Mouse (Mus musculus): ENCODE data around the gene Fuca1. TPM values are rescaled to one million over a fixed set of nuclear protein-coding genes. Genes with fewer than 3 reads are reported as not detected.
A peak's percentile ranks its signal among the peaks of the same experiment; 100 is the strongest.

The Fuca1 gene
- polyA plus RNA-seq, 1 experiment from 2014 or later = 54.7 TPM

DNA sequence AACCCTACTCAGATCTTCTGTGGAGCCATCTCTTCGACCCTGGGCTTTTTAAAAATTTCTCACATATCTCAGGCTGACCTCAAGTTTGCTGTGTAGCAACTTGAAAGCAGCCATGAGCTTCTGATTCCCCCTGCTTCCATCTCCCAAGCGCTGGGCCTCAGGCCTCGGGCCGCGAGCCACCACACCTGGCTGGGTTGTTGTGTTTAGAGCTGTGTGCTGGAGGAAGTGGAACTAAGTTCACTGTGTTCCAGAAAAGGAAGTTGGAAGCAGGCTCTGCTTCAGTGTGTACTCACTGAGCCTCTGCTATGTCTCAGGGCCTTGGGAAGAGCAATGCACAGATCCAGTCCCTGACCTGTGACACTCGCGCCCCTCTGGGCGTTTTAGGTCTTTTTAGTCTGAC lies 27.6 kb downstream of the Fuca1 start:
- Histone ChIP-seq H3K27me3 (no peaks in the 10 kb centered on the region), H3K36me3 (peaks cover 20% of the 10 kb centered on the region), H3K4me2 (replicated peaks) (no peak overlapping the region), H3K9ac (replicated peaks) (no peak overlapping the region), H3K4me1 (peaks cover 11% of the 10 kb centered on the region), H3K27ac (replicated peaks) (no peak overlapping the region), H3K4me3 (no peak overlapping the region), H3K9me3 (no peaks in the 10 kb centered on the region)
- 94% methylated on average over 8 of the region's 8 CpGs for WGBS
- no peak for ATAC-seq (ENCODE audit: low FRiP score, low read depth)

- H3K9me3 ChIP-seq = no peaks in the 10 kb centered on the region
- 90% methylated on average over 10 of the region's 10 CpGs for WGBS
- H3K36me3 ChIP-seq = peaks cover 22% of the 10 kb centered on the region
- no peak for ATAC-seq (ENCODE audit: low FRiP score, low read depth)
- no peak overlapping the region for H3K9ac ChIP-seq (replicated peaks)
- no peak overlapping the region for H3K4me3 ChIP-seq
- H3K27me3 ChIP-seq = no peaks in the 10 kb centered on the region
- no peak overlapping the region for H3K4me2 ChIP-seq (replicated peaks)
- peaks cover 11% of the 10 kb centered on the region for H3K4me1 ChIP-seq
- no peak overlapping the region for H3K27ac ChIP-seq (replicated peaks)
Measured at GRCm38 (mm10) chr4:135949475-135949874, 28.9 kb downstream of the Fuca1 start.

DNA sequence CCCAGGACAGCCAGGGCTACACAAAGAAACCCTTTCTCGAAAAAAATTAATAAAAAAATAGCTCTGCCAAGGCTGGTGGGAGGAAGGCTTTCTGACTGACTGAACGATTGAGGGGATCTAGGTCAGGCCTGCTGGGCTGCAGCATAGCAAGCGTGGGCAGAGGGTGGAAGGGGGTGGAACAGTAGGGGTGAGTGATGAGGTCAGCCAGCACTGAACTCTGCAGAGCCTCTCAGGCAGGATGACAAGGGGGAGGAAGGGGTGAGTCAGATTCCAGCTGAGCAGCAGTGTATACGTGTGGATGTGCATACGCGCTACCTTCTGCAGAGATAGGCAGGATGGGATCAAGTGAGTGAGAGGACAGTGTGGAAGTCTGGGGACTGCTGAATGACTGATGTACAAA lies 29.4 kb downstream of the Fuca1 start:
- H3K4me2 ChIP-seq (replicated peaks) = no peak overlapping the region
- no peak overlapping the region for H3K4me3 ChIP-seq
- H3K4me1 ChIP-seq = peaks cover 11% of the 10 kb centered on the region
- WGBS = 77% methylated on average over 6 of the region's 6 CpGs
- no peaks in the 10 kb centered on the region for H3K9me3 ChIP-seq
- H3K9ac ChIP-seq (replicated peaks) = no peak overlapping the region
- H3K36me3 ChIP-seq = peaks cover 22% of the 10 kb centered on the region
- no peaks in the 10 kb centered on the region for H3K27me3 ChIP-seq
- no peak overlapping the region for H3K27ac ChIP-seq (replicated peaks)
- ATAC-seq (ENCODE audit: low FRiP score, low read depth) = no peak

- no peak for ATAC-seq (ENCODE audit: low FRiP score, low read depth)
- Histone ChIP-seq H3K27me3 (no peaks in the 10 kb centered on the region), H3K4me2 (replicated peaks) (no peak overlapping the region), H3K27ac (replicated peaks) (no peak overlapping the region), H3K4me1 (peaks cover 11% of the 10 kb centered on the region), H3K36me3 (peaks cover 22% of the 10 kb centered on the region), H3K9ac (replicated peaks) (no peak overlapping the region), H3K4me3 (no peak overlapping the region), H3K9me3 (no peaks in the 10 kb centered on the region)
- WGBS = 91% methylated on average over 6 of the region's 6 CpGs
Measured at GRCm38 (mm10) chr4:135950365-135950764, 29.8 kb downstream of the Fuca1 start.

DNA sequence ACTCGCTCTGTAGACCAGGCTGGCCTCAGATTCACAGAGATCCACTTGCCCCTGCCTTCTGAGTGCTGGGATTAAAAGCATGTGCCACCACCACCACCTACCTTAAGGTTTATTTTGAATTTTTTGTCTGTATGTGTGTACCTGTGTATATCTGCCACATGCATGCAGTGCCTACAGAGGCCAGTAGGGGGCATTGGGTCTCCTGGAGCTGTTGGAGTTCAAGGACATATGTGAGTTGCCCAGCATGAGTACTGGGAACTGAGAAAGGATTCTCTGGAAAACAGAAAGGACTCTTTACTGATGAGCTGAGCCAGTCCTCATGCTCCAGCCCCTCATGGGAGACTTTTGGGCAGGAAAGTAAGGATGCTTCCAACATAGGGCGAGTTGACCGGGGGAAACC lies 31.0 kb downstream of the Fuca1 start:
- Histone ChIP-seq H3K4me1 (peaks cover 5% of the 10 kb centered on the region), H3K36me3 (peaks cover 31% of the 10 kb centered on the region), H3K27ac (replicated peaks) (no peak overlapping the region), H3K27me3 (no peaks in the 10 kb centered on the region), H3K9ac (replicated peaks) (no peak overlapping the region), H3K4me3 (no peak overlapping the region), H3K9me3 (no peaks in the 10 kb centered on the region), H3K4me2 (replicated peaks) (no peak overlapping the region)
- WGBS = 95% methylated on average over 3 of the region's 3 CpGs
- no peak for ATAC-seq (ENCODE audit: low FRiP score, low read depth)

- Histone ChIP-seq H3K27ac (replicated peaks) (no peak overlapping the region), H3K4me2 (replicated peaks) (no peak overlapping the region), H3K27me3 (no peaks in the 10 kb centered on the region), H3K36me3 (peaks cover 40% of the 10 kb centered on the region), H3K4me3 (no peak overlapping the region), H3K4me1 (no peaks in the 10 kb centered on the region), H3K9me3 (no peaks in the 10 kb centered on the region), H3K9ac (replicated peaks) (no peak overlapping the region)
- ATAC-seq (ENCODE audit: low FRiP score, low read depth) = no peak
- 93% methylated on average over 3 of the region's 3 CpGs for WGBS
Measured at GRCm38 (mm10) chr4:135953179-135953578, 32.6 kb downstream of the Fuca1 start.

DNA sequence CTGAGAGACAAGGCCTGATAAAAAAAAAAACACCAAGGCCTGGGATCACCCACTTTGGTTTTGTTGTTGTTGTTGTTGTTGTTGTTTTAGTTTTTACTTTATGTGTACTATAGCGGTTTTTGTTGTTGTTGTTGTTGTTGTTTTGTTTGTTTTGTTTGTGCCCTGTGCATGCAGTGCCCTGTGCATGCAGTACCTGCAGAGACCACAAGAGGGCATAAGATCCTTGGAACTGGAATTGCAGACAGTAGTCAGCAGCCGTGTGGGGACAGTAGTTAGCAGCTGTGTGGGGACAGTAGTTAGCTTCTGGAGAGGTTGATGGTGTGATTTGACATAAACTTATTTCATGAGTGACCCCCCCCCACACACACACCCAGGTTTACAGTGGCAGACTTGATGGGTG lies 33.7 kb downstream of the Fuca1 start:
- 0 out of 2 replicates have a peak, but pooled peaks have one; percentile 56 for ATAC-seq (ENCODE audit: low FRiP score, low read depth)
- no peak overlapping the region for H3K9ac ChIP-seq (replicated peaks)
- peaks cover 51% of the 10 kb centered on the region for H3K36me3 ChIP-seq
- 12% methylated on average over 2 of the region's 2 CpGs for WGBS
- H3K4me3 ChIP-seq = no peak overlapping the region
- H3K27me3 ChIP-seq = no peaks in the 10 kb centered on the region
- no peak overlapping the region for H3K4me2 ChIP-seq (replicated peaks)
- no peaks in the 10 kb centered on the region for H3K9me3 ChIP-seq
- H3K4me1 ChIP-seq = no peaks in the 10 kb centered on the region
- no peak overlapping the region for H3K27ac ChIP-seq (replicated peaks)

DNA sequence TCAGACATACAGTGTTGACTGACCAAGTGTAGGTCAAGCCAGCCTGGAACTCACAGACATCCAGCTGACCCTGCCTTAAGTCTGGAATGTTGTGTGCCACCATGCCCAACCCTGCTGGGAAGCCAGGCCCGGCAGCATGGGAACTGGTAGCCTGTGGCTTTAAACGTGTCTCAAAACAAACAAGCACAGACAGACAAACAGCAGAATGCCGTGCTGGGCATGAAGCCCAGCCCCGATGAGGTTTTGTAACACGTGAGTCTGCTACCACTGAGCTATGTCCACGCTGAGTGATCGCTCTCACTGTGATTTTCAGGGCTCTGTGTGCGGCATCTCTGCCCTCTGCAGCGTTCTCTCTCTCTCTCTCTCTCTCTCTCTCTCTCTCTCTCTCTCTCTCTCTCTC lies 35.4 kb downstream of the Fuca1 start:
- 89% methylated on average over 9 of the region's 9 CpGs for WGBS
- H3K27ac ChIP-seq (replicated peaks) = no peak overlapping the region
- peaks cover 54% of the 10 kb centered on the region for H3K36me3 ChIP-seq
- H3K9ac ChIP-seq (replicated peaks) = no peak overlapping the region
- no peak overlapping the region for H3K4me3 ChIP-seq
- H3K4me2 ChIP-seq (replicated peaks) = no peak overlapping the region
- no peaks in the 10 kb centered on the region for H3K9me3 ChIP-seq
- no peaks in the 10 kb centered on the region for H3K27me3 ChIP-seq
- ATAC-seq (ENCODE audit: low FRiP score, low read depth) = no peak
- H3K4me1 ChIP-seq = no peaks in the 10 kb centered on the region

DNA sequence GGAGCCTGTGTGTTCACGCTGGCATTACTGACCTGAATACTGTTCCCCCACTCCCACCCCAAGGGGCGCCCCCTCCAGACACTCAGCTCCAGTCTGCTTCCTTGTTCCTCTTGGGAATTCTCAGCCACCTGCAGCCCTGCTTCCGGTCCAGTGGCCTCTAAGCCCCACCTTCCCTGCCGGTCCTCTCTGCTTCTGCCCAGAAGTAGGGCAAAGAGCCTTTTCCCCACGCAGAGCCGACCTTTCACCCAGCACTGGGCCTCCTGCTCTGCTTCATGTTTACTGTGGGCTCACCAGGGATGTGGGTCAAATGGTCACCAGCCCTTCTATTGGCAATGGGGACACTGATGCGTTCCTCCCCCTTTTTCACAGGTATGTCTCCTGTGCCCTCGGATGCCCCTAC lies 37.8 kb downstream of the Fuca1 start:
- H3K9me3 ChIP-seq = no peaks in the 10 kb centered on the region
- H3K4me1 ChIP-seq = peaks cover 8% of the 10 kb centered on the region
- H3K27me3 ChIP-seq = no peaks in the 10 kb centered on the region
- peaks cover 41% of the 10 kb centered on the region for H3K36me3 ChIP-seq
- H3K27ac ChIP-seq (replicated peaks) = no peak overlapping the region
- H3K9ac ChIP-seq (replicated peaks) = no peak overlapping the region
- no peak overlapping the region for H3K4me2 ChIP-seq (replicated peaks)
- WGBS = 65% methylated on average over 8 of the region's 8 CpGs
- ATAC-seq (ENCODE audit: low FRiP score, low read depth) = no peak
- H3K4me3 ChIP-seq = no peak overlapping the region

DNA sequence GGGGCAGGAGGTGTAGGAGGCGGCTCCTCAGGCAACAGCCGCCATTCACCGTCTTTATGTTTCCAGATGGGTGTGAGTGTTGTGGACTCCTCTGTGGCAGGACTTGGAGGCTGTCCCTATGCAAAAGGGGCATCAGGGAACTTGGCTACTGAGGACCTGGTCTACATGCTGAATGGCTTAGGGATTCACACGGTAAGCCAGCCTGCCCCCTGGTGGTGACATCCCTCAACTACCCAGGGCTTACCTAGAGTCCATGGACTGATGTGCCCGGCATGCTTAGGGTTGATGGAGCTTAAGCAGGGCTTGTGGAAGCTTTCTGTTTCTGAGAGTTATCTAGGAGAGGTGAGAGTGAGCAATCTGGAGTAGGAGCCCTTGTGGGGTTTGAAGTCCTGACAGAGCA lies 40.2 kb downstream of the Fuca1 start:
- Histone ChIP-seq H3K4me2 (replicated peaks) (no peak overlapping the region), H3K9ac (replicated peaks) (no peak overlapping the region), H3K27me3 (0 out of 2 replicates have a peak, but pooled peaks cover 4% of the 10 kb centered on the region), H3K4me1 (peaks cover 19% of the 10 kb centered on the region), H3K4me3 (no peak overlapping the region), H3K9me3 (no peaks in the 10 kb centered on the region), H3K27ac (replicated peaks) (no peak overlapping the region), H3K36me3 (peaks cover 40% of the 10 kb centered on the region)
- WGBS = 19% methylated on average over 5 of the region's 5 CpGs
- ATAC-seq (ENCODE audit: low FRiP score, low read depth) = no peak

DNA sequence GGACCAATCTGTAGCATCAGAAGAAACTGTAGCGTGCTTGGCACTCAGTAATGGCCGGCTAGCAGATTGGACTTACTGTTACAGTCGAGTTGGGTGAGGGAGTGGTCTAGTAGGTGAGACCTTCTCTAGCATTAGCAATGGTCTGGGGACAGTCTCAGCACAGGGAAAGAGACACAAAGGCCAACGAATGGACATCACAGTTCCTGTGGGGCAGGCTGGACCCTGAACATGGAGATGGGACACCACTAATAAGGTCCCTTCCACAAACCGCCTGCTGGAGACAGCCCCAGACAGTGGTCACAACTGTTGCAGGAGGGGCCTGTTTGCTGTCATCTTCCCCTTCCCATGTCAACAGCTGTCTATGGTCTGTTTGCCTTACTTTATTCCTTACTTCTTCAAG lies 41.2 kb downstream of the Fuca1 start:
- ATAC-seq (ENCODE audit: low FRiP score, low read depth) = no peak
- Histone ChIP-seq H3K4me2 (replicated peaks) (no peak overlapping the region), H3K36me3 (peaks cover 42% of the 10 kb centered on the region), H3K4me3 (no peak overlapping the region), H3K4me1 (peaks cover 19% of the 10 kb centered on the region), H3K27ac (replicated peaks) (no peak overlapping the region), H3K27me3 (0 out of 2 replicates have a peak, but pooled peaks cover 4% of the 10 kb centered on the region), H3K9ac (replicated peaks) (no peak overlapping the region), H3K9me3 (no peaks in the 10 kb centered on the region)
- WGBS = 86% methylated on average over 5 of the region's 5 CpGs

DNA sequence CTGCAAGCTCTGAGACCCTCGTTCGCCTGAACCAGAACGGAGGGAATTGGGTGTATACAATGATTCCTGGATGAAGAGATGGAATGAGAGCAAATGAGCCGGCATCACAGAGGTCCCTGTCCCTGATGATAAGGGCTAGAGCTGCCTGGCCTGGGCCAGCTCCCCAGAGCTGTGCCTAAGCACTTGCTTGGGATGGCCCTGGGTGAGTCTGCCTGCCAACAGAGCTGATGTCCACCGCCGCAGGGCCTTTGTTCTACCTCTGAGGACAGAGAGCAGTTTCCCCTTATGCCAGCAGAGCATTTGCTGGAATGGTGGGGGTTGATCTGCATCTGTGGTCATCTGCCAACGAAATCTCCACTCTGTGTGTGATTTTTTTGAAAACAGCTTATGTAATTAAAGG lies 41.7 kb downstream of the Fuca1 start:
- no peak overlapping the region for H3K4me3 ChIP-seq

GRCm38 (mm10) chr4:135962946-135963345 lies 42.4 kb downstream of the Fuca1 start:
- H3K4me1 ChIP-seq = peaks cover 19% of the 10 kb centered on the region
- peak overlapping the region; percentile 75 for H3K4me3 ChIP-seq
- 0 out of 2 replicates have a peak, but pooled peaks cover 4% of the 10 kb centered on the region for H3K27me3 ChIP-seq
- peak; percentile 21; the same call in 1 of the 2 replicates for ATAC-seq (ENCODE audit: low FRiP score, low read depth)
- peak overlapping the region; percentile 96 for H3K4me2 ChIP-seq (replicated peaks)
- peaks cover 49% of the 10 kb centered on the region for H3K36me3 ChIP-seq
- WGBS = 9% methylated on average over 15 of the region's 15 CpGs
- peak overlapping the region; percentile 86 for H3K9ac ChIP-seq (replicated peaks)
- H3K9me3 ChIP-seq = no peaks in the 10 kb centered on the region
- H3K27ac ChIP-seq (replicated peaks) = peak overlapping the region; percentile 88

More for the DNA sequence above, 41.7 kb downstream of the Fuca1 start:
- H3K27me3 ChIP-seq = 0 out of 2 replicates have a peak, but pooled peaks cover 4% of the 10 kb centered on the region
- ATAC-seq (ENCODE audit: low FRiP score, low read depth) = no peak
- H3K4me2 ChIP-seq (replicated peaks) = no peak overlapping the region; the same call in 1 of the 2 replicates
- H3K36me3 ChIP-seq = peaks cover 45% of the 10 kb centered on the region
- H3K9me3 ChIP-seq = no peaks in the 10 kb centered on the region
- H3K4me1 ChIP-seq = peaks cover 19% of the 10 kb centered on the region
- H3K9ac ChIP-seq (replicated peaks) = no peak overlapping the region
- H3K27ac ChIP-seq (replicated peaks) = no peak overlapping the region
- 88% methylated on average over 7 of the region's 7 CpGs for WGBS
